Mouse (Mus musculus): Measurements from ENCODE around the gene Eid3. TPM values are rescaled to one million over a fixed set of nuclear protein-coding genes. Genes with fewer than 3 reads are reported as not detected.

Eid3 gene
- total RNA-seq (2015) (0.25 and 2.7 TPM in 2 replicates), total RNA-seq (2017) (1.8 and 3.6 TPM in 2 replicates)

DNA sequence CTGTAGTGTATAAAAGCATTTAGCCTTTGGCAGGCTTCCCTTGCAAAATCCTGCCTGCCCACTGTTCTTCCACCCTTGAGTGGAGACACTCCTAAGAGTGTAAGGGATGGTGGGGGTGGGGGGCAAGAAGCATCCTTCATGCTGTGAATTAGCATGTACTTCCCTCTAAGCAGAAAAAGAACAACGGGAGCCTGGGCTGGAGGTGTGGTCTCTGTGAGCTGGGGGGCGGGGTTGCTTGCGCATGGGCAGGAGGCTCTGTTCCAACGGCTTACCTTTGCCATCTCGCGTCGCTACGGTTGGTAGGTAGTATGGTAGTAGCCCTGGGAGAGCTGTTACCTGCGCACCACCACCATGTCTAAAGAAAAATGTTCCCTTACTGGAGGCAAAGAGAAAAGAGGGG, at the start of gene Eid3:
TSS of gene Eid3 (plus strand) at position 271 of the 400 bp plus-strand sequence.
- peak; percentile 82 for ATAC-seq (ENCODE audit: poor library complexity, severe bottlenecking)

DNA sequence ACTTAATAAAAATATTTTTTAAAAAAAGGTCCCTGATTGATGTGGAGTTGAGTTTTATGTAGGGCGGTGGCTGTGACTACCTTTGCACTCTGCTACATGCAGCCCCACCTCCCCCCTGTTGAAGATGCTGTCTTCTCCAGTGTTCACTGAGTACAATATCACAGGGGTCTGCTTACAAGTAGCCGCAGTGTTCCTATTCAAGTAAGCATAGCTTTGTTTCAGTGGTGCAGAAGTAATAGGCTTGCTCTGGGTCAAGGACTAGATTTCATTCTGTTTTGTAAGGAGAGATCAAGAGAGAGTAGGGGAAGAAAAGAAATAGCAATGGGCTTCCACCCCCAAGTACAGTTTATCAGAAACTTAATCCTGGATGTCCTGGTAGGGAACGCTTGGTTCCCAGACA, 48.9 kb upstream of the Eid3 start:
- ATAC-seq (ENCODE audit: poor library complexity, severe bottlenecking), result no peak

DNA sequence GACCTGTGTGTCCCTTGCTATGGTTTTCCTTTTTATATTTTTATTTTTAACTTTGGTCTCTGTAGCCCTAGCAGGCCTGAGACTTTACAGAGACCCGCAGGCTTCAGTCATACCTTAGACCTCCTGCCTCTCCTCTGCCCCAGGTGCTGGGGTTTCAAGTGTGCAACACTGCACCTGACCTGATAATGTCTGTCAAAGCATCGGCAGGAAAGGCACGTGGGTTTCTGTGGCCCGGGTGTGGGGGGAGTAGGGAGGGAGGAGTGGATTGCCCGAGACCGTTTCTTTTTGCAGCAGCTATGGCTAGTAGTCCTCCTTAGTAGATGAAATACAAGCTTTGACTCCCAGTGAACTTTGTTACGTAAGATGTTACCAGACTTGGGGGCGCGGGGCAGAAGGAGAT, 48.5 kb upstream of the Eid3 start:
- no peak for ATAC-seq (ENCODE audit: poor library complexity, severe bottlenecking)

GRCm38 (mm10) chr10:82818661-82819060, 47.8 kb upstream of the Eid3 start:
- ATAC-seq (ENCODE audit: poor library complexity, severe bottlenecking), result no peak

DNA sequence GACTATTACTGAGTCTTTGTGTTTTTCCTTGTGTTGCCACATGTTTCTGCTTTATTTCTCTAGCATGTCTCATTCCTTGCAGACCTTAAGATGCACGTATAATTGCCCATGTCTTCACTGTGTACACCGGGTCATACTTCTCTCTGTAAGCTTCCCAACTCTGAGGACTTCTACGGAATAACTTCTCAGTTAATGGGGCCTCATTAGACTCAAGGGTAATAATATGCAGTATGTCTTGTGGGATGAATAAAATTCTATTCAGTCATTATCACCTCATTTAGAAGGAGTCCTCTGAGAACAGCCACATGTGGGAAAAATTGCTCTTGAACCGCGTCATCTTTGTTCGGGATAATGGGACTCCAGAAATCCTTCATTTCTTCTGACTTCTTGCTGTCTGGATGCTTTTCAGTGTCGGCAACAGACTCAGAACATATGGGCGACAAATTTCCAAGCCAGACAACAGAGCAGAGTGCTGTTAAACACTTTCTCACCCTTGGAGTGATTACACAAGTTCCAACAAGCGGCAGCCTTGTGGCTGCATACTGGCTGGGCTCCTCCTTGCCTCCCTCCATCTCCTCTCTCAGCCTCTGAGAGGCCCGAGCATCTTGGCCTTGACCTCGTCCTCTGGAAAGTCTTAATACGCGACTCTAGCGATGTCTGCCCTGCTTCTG, 43.2 kb upstream of the Eid3 start:
- ATAC-seq (ENCODE audit: poor library complexity, severe bottlenecking), result no peak

DNA sequence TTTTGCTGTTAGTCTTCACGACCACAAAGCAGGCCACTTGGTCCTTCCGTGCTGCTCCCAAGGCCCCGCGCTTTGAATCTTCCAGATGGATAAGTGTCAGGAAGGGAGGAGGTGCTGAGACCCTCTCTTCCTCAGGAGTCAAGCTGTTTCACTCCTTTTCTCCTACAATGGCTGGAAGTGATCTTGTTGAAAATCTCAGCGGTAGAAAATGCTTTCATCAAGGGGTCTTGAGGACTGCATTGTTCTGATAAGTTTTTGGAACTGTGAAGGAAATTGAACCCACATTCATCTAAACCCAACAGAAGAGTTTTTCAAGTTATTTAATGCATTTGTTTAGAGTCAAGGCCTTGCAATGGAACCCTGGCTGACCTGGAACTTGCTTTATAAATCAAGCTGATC, 42.6 kb upstream of the Eid3 start:
- no peak for ATAC-seq (ENCODE audit: poor library complexity, severe bottlenecking)

- ATAC-seq (ENCODE audit: poor library complexity, severe bottlenecking), result no peak
Measured at GRCm38 (mm10) chr10:82824541-82824940, 41.9 kb upstream of the Eid3 start.

GRCm38 (mm10) chr10:82826516-82826915, 39.9 kb upstream of the Eid3 start:
- ATAC-seq (ENCODE audit: poor library complexity, severe bottlenecking), result no peak

DNA sequence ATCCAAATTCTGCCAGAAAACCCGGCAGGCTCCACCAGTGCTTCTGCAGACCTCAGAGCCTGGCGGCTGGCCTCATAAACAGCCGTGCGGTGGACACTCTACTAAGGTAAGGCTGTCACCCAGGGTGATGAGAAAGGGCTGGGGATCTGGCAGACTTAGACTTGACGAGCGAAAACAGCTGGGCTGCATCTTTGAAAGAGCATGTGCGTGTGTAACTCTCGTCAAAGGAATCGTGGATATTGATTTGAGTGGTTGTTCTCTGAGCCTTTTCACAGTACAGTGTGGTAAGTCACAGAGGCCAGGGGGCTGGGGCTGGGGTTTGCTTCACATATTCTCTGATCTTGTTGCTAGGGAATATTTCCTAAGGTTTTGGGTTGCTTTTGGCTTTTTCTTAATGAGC, 32.5 kb upstream of the Eid3 start, which contains the start of gene Txnrd1:
TSS of gene Txnrd1 (plus strand) at position 26 of the 400 bp plus-strand sequence.
- ATAC-seq (ENCODE audit: poor library complexity, severe bottlenecking), result no peak

GRCm38 (mm10) chr10:82835898-82836297, 30.5 kb upstream of the Eid3 start:
- no peak for ATAC-seq (ENCODE audit: poor library complexity, severe bottlenecking)

DNA sequence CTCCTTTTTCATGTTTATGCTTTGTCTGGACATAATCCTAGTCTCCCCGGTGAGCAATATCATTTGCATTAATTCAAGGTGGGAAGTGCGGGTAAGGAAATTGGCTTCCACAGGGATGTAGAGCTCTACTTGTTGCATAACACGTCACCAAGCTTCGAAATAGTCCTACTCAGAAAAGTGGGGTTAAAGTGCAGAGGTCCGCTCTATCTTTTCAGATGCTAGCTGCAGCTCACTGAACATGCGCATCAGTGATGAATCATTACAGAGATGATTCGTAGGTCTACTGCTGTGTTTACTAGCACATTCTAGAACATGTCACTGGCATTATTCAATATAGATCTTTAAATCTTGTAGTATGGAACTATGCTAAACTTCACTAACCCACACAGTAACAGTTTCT, 28.0 kb upstream of the Eid3 start:
- no peak for ATAC-seq (ENCODE audit: poor library complexity, severe bottlenecking)

- ATAC-seq (ENCODE audit: poor library complexity, severe bottlenecking), result no peak
Measured at GRCm38 (mm10) chr10:82844090-82844489, 22.3 kb upstream of the Eid3 start.

GRCm38 (mm10) chr10:82844731-82845130, 21.7 kb upstream of the Eid3 start:
- ATAC-seq (ENCODE audit: poor library complexity, severe bottlenecking), result no peak

DNA sequence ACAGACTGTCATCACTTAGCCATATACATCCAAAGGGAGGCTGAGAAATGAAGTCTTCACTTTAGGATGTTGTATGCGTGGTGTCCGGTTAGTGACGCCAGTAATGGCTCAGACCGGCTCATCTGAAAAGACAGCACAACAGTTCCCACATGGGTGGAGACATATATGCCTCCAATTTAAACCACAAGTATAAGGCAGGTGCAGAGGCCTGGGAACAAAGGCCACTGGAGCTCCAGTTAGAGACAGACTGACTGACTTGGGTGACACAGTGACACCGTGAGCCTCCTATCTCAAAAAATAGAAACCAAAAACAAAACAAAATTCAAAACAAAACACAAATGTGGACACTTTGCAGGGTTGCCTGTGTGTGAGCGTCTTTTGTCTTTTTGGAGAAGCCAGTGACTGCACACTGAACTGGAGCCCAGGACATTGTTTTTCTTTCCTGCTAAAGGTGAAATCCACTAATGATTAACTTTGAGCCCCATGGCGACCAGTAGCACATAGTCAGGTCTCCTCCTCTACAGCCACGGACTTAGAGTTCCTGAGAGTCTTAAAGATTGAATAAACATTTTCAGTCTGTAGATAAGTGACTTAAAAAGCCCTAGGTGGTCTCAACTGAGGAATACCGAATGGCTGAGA, 18.5 kb upstream of the Eid3 start:
- no peak for ATAC-seq (ENCODE audit: poor library complexity, severe bottlenecking)

GRCm38 (mm10) chr10:82849686-82850353, 16.6 kb upstream of the Eid3 start:
- ATAC-seq (ENCODE audit: poor library complexity, severe bottlenecking), result no peak

DNA sequence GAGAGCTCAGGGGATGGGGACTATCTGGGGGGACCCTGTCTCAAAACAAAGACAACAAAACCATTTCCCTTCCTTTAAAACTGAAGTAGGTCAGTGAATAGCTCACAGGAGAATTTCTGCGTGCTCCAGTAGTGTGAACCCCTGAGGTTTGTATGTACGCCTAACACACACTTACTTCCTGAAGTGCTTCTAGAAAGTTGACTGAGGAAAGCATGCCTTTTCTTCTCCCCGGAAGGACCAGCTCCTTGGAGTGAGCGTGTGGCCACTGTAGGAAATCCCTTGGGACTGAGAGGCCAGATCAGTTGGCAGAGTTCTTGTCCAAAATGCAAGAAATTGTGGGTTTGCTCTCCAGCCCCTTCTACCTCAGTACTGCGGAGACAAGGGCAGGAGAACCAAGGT, 16.1 kb upstream of the Eid3 start:
- ATAC-seq (ENCODE audit: poor library complexity, severe bottlenecking), result no peak

GRCm38 (mm10) chr10:82851751-82852150, 14.7 kb upstream of the Eid3 start:
- no peak for ATAC-seq (ENCODE audit: poor library complexity, severe bottlenecking)

- peak; percentile 13; the same call in 1 of the 2 replicates for ATAC-seq (ENCODE audit: poor library complexity, severe bottlenecking)
Measured at GRCm38 (mm10) chr10:82858032-82858680, 8.3 kb upstream of the Eid3 start.

- ATAC-seq (ENCODE audit: poor library complexity, severe bottlenecking), result peak; percentile 75
Measured at GRCm38 (mm10) chr10:82858691-82859532, 7.5 kb upstream of the Eid3 start.

DNA sequence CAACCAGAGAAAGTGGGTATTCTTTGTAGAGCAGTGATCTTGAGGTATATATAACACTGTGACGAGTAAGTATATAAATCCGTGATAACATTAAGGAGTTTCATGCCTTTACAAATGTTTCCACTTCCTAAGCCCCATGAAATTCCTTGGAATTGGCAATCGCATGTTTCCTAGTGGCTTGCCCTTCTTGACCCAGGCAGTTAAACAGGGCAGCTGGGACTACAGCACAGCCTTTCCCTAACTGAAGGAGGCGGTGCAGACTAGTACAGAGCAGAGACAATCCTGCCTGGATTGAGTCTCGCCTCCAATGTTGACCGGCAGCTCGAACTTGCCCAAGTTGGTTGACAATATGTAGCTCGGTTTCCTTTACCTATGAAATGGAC, 6.9 kb upstream of the Eid3 start:
- ATAC-seq (ENCODE audit: poor library complexity, severe bottlenecking), result 0 out of 2 replicates have a peak, but pooled peaks have one; percentile 7
